Mouse (Mus musculus): Measurements from ENCODE around the gene Atf3. TPM values are rescaled to one million over a fixed set of nuclear protein-coding genes. Genes with fewer than 3 reads are reported as not detected.
A peak's percentile ranks its signal among the peaks of the same experiment; 100 is the strongest.

The Atf3 gene
- polyA plus RNA-seq, 1 experiment: not detected

- TF ChIP-seq CTCF (IDR thresholded peaks at IDR 0.05; ENCODE audit: control insufficient read depth, insufficient read depth, insufficient replicate concordance, low read depth, low read length): no peak
- no peak for TF ChIP-seq POLR2A (IDR thresholded peaks at IDR 0.05; ENCODE audit: control insufficient read depth, low read depth, low read length)
Measured at GRCm38 (mm10) chr1:191230355-191230931, 12.6 kb upstream of the Atf3 start.

GRCm38 (mm10) chr1:191226570-191226969 lies 8.7 kb upstream of the Atf3 start:
- peaks cover 11% of the 10 kb centered on the region for H3K4me1 ChIP-seq (ENCODE audit: control insufficient read depth, insufficient read depth, low read length)
- H3K4me3 ChIP-seq (ENCODE audit: control insufficient read depth, low read depth, low read length): no peak overlapping the region
- TF ChIP-seq CTCF (IDR thresholded peaks at IDR 0.05; ENCODE audit: control insufficient read depth, insufficient read depth, insufficient replicate concordance, low read depth, low read length) (no peak), POLR2A (IDR thresholded peaks at IDR 0.05; ENCODE audit: control insufficient read depth, low read depth, low read length) (no peak)
- H3K36me3 ChIP-seq (ENCODE audit: control insufficient read depth, insufficient read depth, low read length): no peaks in the 10 kb centered on the region
- no peaks in the 10 kb centered on the region for H3K27me3 ChIP-seq (ENCODE audit: control insufficient read depth, insufficient read depth, low read length)
- no peak overlapping the region for H3K27ac ChIP-seq (ENCODE audit: control insufficient read depth, insufficient read depth, low read depth, low read length)

More at GRCm38 (mm10) chr1:191230355-191230931, 12.6 kb upstream of the Atf3 start:
- no peaks in the 10 kb centered on the region for H3K27me3 ChIP-seq (ENCODE audit: control insufficient read depth, insufficient read depth, low read length)
- no peak overlapping the region for H3K27ac ChIP-seq (ENCODE audit: control insufficient read depth, insufficient read depth, low read depth, low read length)
- H3K36me3 ChIP-seq (ENCODE audit: control insufficient read depth, insufficient read depth, low read length): no peaks in the 10 kb centered on the region
- H3K4me3 ChIP-seq (ENCODE audit: control insufficient read depth, low read depth, low read length): no peak overlapping the region
- no peaks in the 10 kb centered on the region for H3K4me1 ChIP-seq (ENCODE audit: control insufficient read depth, insufficient read depth, low read length)

DNA sequence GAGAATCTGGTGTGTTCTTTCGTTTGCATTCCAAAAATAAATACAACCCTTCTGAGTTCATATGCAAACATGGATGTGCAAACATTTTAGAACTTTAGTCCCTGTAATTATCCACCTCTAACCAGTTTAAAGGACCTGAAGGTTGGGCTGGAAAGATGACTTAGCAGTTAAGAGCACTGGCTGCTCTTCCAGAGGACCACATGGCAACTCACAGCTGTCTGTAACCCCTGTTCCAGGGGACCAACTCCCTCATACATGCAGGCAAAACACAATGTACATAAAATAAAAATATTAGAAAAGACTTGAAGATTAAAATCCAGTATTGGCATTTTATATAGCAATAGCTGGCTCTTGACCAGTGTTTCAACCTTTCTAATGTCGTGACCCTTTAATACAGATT lies 7.9 kb upstream of the Atf3 start:
- Histone ChIP-seq H3K36me3 (ENCODE audit: control insufficient read depth, insufficient read depth, low read length) (no peaks in the 10 kb centered on the region), H3K27ac (ENCODE audit: control insufficient read depth, insufficient read depth, low read depth, low read length) (no peak overlapping the region), H3K27me3 (ENCODE audit: control insufficient read depth, insufficient read depth, low read length) (no peaks in the 10 kb centered on the region), H3K4me1 (ENCODE audit: control insufficient read depth, insufficient read depth, low read length) (peaks cover 11% of the 10 kb centered on the region), H3K4me3 (ENCODE audit: control insufficient read depth, low read depth, low read length) (no peak overlapping the region)
- TF ChIP-seq POLR2A (IDR thresholded peaks at IDR 0.05; ENCODE audit: control insufficient read depth, low read depth, low read length): no peak
- no peak for TF ChIP-seq CTCF (IDR thresholded peaks at IDR 0.05; ENCODE audit: control insufficient read depth, insufficient read depth, insufficient replicate concordance, low read depth, low read length)

DNA sequence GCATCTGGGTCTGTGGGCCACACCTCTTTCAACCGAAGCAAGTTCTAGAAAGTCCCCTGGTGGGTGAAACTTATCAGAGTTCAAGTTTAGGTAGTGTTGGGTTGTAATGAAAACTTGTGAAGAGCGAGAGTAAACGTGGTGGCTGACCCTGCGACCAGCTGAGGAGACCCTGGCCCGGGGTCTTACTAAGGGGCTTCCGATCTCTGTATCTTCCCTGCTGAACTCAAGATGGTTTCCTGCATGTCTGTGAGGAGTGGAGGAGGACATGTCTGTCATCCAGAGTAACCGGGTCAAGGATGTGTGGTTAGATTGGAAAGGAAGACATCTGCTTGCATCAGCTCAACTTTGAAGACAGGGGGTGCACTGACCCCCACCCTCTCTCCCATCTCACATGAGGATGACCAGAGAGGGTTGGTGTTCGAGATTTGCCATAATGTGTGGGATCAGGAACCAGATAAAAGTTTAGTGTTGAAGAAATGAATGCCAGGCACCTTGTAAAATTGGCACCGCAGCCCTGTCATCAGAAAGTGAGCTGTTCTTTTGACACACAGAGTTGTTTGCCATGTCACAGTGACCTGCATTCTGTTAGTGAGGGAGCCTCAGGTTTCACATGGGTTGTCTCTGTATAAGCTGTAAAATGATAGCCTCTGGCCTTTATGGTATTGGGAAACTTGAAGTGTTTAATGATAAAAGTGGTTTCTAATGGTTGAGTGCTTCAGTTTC lies 7.3 kb upstream of the Atf3 start:
- no peak for TF ChIP-seq POLR2A (IDR thresholded peaks at IDR 0.05; ENCODE audit: control insufficient read depth, low read depth, low read length)
- TF ChIP-seq CTCF (IDR thresholded peaks at IDR 0.05; ENCODE audit: control insufficient read depth, insufficient read depth, insufficient replicate concordance, low read depth, low read length): no peak
- peak overlapping the region; percentile 98 for H3K4me3 ChIP-seq (ENCODE audit: control insufficient read depth, low read depth, low read length)
- H3K27ac ChIP-seq (ENCODE audit: control insufficient read depth, insufficient read depth, low read depth, low read length): peak overlapping the region; percentile 83
- no peaks in the 10 kb centered on the region for H3K36me3 ChIP-seq (ENCODE audit: control insufficient read depth, insufficient read depth, low read length)
- H3K27me3 ChIP-seq (ENCODE audit: control insufficient read depth, insufficient read depth, low read length): no peaks in the 10 kb centered on the region
- H3K4me1 ChIP-seq (ENCODE audit: control insufficient read depth, insufficient read depth, low read length): peaks cover 11% of the 10 kb centered on the region

DNA sequence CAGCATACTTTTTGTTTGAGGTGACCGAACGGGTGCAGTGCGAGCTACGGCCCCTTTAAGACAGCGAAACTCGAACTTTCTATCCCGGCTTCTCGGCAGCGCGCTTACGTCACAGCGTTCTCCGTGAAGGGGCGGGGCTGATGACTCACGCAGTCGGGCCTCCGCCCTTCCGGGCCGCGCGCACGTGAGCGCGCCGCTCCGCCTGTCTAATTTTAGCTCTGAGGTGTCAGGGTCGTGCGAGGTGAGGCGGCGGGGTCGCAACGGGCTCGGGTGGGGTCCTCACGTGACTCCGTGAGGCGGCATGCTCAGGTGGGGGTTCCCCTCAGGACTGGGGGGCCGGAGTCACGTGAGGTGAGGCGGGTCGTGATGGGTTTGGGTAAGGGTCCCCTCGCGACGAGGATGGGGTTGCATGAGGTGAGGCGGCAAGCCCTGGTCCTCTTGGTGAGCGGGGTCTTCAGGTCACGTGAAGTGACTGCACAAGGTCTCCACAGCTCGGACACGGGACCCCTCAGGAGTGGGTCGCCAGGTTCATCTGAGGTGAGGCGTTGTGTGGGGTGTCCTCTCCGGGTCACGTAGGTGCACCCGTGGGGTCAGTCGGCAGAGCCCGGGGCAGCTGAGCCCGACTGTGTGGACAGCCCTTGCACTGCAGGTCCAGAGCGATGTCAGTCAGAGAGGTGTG lies 6.6 kb upstream of the Atf3 start:
- Histone ChIP-seq H3K27ac (ENCODE audit: control insufficient read depth, insufficient read depth, low read depth, low read length) (peak overlapping the region; percentile 83), H3K4me1 (ENCODE audit: control insufficient read depth, insufficient read depth, low read length) (peaks cover 11% of the 10 kb centered on the region), H3K4me3 (ENCODE audit: control insufficient read depth, low read depth, low read length) (peak overlapping the region; percentile 98), H3K36me3 (ENCODE audit: control insufficient read depth, insufficient read depth, low read length) (no peaks in the 10 kb centered on the region), H3K27me3 (ENCODE audit: control insufficient read depth, insufficient read depth, low read length) (no peaks in the 10 kb centered on the region)
- peak; percentile 73 for TF ChIP-seq POLR2A (IDR thresholded peaks at IDR 0.05; ENCODE audit: control insufficient read depth, low read depth, low read length)
- TF ChIP-seq CTCF (IDR thresholded peaks at IDR 0.05; ENCODE audit: control insufficient read depth, insufficient read depth, insufficient replicate concordance, low read depth, low read length): 0 out of 2 replicates have a peak, but pooled peaks have one; percentile 1

GRCm38 (mm10) chr1:191223930-191224301 lies 6.1 kb upstream of the Atf3 start:
- Histone ChIP-seq H3K4me3 (ENCODE audit: control insufficient read depth, low read depth, low read length) (peak overlapping the region; percentile 98), H3K27me3 (ENCODE audit: control insufficient read depth, insufficient read depth, low read length) (no peaks in the 10 kb centered on the region), H3K36me3 (ENCODE audit: control insufficient read depth, insufficient read depth, low read length) (no peaks in the 10 kb centered on the region), H3K4me1 (ENCODE audit: control insufficient read depth, insufficient read depth, low read length) (peaks cover 11% of the 10 kb centered on the region), H3K27ac (ENCODE audit: control insufficient read depth, insufficient read depth, low read depth, low read length) (0 out of 2 replicates have a peak overlapping the region, but pooled peaks have one; percentile 7)
- no peak for TF ChIP-seq CTCF (IDR thresholded peaks at IDR 0.05; ENCODE audit: control insufficient read depth, insufficient read depth, insufficient replicate concordance, low read depth, low read length)
- no peak for TF ChIP-seq POLR2A (IDR thresholded peaks at IDR 0.05; ENCODE audit: control insufficient read depth, low read depth, low read length)

DNA sequence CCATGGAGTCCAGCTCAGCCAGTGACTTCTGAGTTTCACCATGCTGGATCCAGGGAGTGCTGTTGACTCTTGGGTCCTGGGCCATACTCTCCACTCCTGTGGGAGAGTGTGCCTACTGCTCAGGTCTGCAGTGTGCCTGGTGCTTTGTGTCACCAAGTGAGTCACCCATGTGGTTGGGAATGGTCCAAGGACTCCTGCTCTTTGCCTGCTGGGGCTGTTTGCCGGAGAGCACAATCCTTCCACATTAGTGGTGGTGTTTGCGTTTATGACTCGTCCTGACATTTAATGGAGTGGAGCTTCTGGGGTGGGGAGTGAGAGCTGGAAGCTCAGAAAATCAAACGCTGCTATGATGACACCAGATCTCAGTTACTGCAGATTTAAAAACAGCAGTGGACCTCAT lies 4.2 kb upstream of the Atf3 start:
- no peak overlapping the region for H3K27ac ChIP-seq (ENCODE audit: control insufficient read depth, insufficient read depth, low read depth, low read length)
- no peaks in the 10 kb centered on the region for H3K27me3 ChIP-seq (ENCODE audit: control insufficient read depth, insufficient read depth, low read length)
- no peaks in the 10 kb centered on the region for H3K36me3 ChIP-seq (ENCODE audit: control insufficient read depth, insufficient read depth, low read length)
- no peak overlapping the region for H3K4me3 ChIP-seq (ENCODE audit: control insufficient read depth, low read depth, low read length)
- H3K4me1 ChIP-seq (ENCODE audit: control insufficient read depth, insufficient read depth, low read length): peaks cover 11% of the 10 kb centered on the region
- TF ChIP-seq CTCF (IDR thresholded peaks at IDR 0.05; ENCODE audit: control insufficient read depth, insufficient read depth, insufficient replicate concordance, low read depth, low read length) (no peak), POLR2A (IDR thresholded peaks at IDR 0.05; ENCODE audit: control insufficient read depth, low read depth, low read length) (no peak)

Measured in testis, adult 2 months (tissue).